Mouse (Mus musculus): ENCODE data around the gene Pnkd. TPM values are rescaled to one million over a fixed set of nuclear protein-coding genes. Genes with fewer than 3 reads are reported as not detected.

The Pnkd gene
- polyA plus RNA-seq, 1 experiment: 63.0 TPM

DNA sequence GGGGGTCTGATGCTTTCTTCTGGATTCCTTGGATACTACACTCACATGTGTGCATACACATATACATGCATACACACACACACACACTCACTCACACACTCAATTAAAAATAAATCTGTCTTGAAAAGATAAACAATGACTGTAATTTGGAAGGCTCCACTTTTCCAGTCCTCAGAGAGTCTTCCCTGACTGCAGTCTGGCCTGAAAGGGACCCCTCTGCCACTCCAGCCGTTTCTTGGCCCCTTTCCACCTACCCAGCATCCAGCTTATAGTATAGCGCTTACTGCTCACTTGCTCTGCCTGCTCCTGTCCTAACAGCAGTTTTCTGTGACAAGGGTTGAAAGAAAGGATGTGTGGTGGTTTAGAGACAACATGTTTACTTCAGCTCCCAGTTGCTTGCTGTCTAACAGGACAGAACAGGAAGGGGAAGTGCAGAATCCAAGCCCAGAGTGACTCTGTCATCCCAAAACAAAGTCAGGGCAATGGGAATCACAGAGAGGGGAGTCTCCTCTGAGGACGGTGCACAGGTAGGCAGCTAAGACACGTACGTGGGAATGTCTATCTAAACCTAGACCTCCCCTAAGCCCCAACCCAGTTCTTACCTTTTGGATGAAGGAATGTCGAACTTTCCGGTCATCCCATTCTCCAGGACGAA is 8.7 kb downstream of the Pnkd start:
- H3K4me1 ChIP-seq (ENCODE audit: control insufficient read depth, insufficient read depth, low read length): peaks cover 55% of the 10 kb centered on the region
- DNase-seq: no peak

GRCm38 (mm10) chr1:74294090-74294643 is 9.4 kb downstream of the Pnkd start:
- H3K4me3 ChIP-seq (replicated peaks; ENCODE audit: extremely low read depth, low read depth, low read length): no peak overlapping the region
- DNase-seq: no peak
- WGBS: 57% methylated on average over 3 of the region's 3 CpGs
- TF ChIP-seq POLR2A (IDR thresholded peaks at IDR 0.05; ENCODE audit: borderline replicate concordance, extremely low read depth, low read depth, low read length) (no peak), CTCF (IDR thresholded peaks at IDR 0.05; ENCODE audit: insufficient read depth, low read length) (no peak)
- H3K4me1 ChIP-seq (ENCODE audit: control insufficient read depth, insufficient read depth, low read length): peaks cover 58% of the 10 kb centered on the region

More for the DNA sequence above, 8.7 kb downstream of the Pnkd start:
- no peak overlapping the region for H3K4me3 ChIP-seq (replicated peaks; ENCODE audit: extremely low read depth, low read depth, low read length)
- WGBS: 62% methylated on average over 8 of the region's 8 CpGs
- TF ChIP-seq CTCF (IDR thresholded peaks at IDR 0.05; ENCODE audit: insufficient read depth, low read length) (no peak), POLR2A (IDR thresholded peaks at IDR 0.05; ENCODE audit: borderline replicate concordance, extremely low read depth, low read depth, low read length) (no peak)

- no peak for DNase-seq
- Histone ChIP-seq H3K4me3 (replicated peaks; ENCODE audit: extremely low read depth, low read depth, low read length) (no peak overlapping the region), H3K4me1 (ENCODE audit: control insufficient read depth, insufficient read depth, low read length) (peaks cover 57% of the 10 kb centered on the region)
- WGBS: 50% methylated on average over 6 of the region's 6 CpGs
- TF ChIP-seq CTCF (IDR thresholded peaks at IDR 0.05; ENCODE audit: insufficient read depth, low read length) (no peak), POLR2A (IDR thresholded peaks at IDR 0.05; ENCODE audit: borderline replicate concordance, extremely low read depth, low read depth, low read length) (no peak)
These were observed 10.2 kb downstream of the Pnkd start for GRCm38 (mm10) chr1:74294733-74295455.

DNA sequence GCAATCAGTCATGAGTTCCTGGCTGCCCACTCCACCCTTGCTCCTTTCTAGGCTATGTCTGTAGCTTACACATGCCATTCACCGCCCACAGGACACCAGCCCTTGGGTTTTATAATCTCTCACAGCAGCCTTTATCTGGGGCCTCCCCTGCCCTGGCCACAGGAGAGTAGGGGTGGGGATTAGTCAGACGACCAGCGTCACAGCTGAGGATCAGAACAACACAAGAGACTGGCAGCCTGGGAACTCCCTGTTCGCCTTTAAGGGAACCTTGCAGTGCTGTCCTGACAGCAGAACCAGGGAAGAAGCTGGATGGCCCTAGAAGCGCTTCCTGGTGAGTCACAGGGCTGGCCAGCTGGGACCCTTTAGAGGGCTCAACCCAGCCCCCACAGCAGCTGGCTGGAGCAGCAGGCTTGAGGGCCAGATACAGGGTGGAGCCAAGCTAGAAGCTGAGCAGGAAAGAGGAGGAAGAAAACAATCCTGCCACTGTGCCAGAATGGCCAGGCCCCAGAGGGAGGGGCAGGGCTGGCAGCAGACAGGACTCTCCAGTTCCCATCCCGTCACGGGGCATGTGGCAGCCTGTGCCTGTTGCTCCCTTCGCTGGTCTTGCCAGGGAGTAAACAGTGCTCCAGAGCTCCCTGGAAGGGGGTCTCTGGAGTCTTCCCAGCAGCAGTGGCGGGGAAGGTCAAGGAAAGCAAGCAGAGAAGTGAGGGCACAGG is 10.9 kb downstream of the Pnkd start:
- Histone ChIP-seq H3K4me3 (replicated peaks; ENCODE audit: extremely low read depth, low read depth, low read length) (peak overlapping the region; percentile 5), H3K4me1 (ENCODE audit: control insufficient read depth, insufficient read depth, low read length) (peaks cover 56% of the 10 kb centered on the region)
- WGBS: 6% methylated on average over 9 of the region's 9 CpGs
- TF ChIP-seq POLR2A (IDR thresholded peaks at IDR 0.05; ENCODE audit: borderline replicate concordance, extremely low read depth, low read depth, low read length) (peak; percentile 88), CTCF (IDR thresholded peaks at IDR 0.05; ENCODE audit: insufficient read depth, low read length) (no peak)
- DNase-seq: peak; percentile 92

DNA sequence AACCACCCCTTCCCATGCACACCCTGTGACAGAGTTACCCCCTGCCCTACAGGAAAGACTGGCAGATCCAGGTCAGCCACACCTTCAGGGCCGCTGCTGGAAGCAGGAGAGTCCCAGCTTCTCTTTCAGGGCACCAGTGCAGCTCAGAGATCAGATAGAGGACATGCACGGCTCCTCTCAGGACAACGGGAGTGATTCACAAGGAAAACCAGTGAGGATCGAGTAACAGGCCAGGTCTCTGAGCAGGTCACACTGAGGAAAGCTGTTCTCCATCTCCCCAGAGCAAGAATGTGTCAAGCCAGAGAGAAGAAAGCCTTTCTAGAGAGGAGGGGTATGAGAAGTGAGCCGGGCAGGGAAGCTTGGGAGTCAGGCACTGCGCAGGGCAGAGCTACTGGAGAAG is 11.7 kb downstream of the Pnkd start:
- DNase-seq: peak; percentile 54
- Histone ChIP-seq H3K4me1 (ENCODE audit: control insufficient read depth, insufficient read depth, low read length) (peaks cover 63% of the 10 kb centered on the region), H3K4me3 (replicated peaks; ENCODE audit: extremely low read depth, low read depth, low read length) (no peak overlapping the region)
- TF ChIP-seq POLR2A (IDR thresholded peaks at IDR 0.05; ENCODE audit: borderline replicate concordance, extremely low read depth, low read depth, low read length) (no peak), CTCF (IDR thresholded peaks at IDR 0.05; ENCODE audit: insufficient read depth, low read length) (no peak)
- WGBS: 12% methylated on average over 6 of the region's 6 CpGs

- peaks cover 71% of the 10 kb centered on the region for H3K4me1 ChIP-seq (ENCODE audit: control insufficient read depth, insufficient read depth, low read length)
- 22% methylated on average over 3 of the region's 3 CpGs for WGBS
- no peak for TF ChIP-seq CTCF (IDR thresholded peaks at IDR 0.05; ENCODE audit: insufficient read depth, low read length)
- no peak for TF ChIP-seq POLR2A (IDR thresholded peaks at IDR 0.05; ENCODE audit: borderline replicate concordance, extremely low read depth, low read depth, low read length)
- peak; percentile 54 for DNase-seq
- no peak overlapping the region for H3K4me3 ChIP-seq (replicated peaks; ENCODE audit: extremely low read depth, low read depth, low read length)
These were observed 12.5 kb downstream of the Pnkd start for GRCm38 (mm10) chr1:74297269-74297668.

- H3K4me3 ChIP-seq (replicated peaks; ENCODE audit: extremely low read depth, low read depth, low read length): no peak overlapping the region
These were observed 13.5 kb downstream of the Pnkd start for GRCm38 (mm10) chr1:74298157-74298750.

GRCm38 (mm10) chr1:74298996-74299395 is 14.3 kb downstream of the Pnkd start:
- 13% methylated on average over 5 of the region's 5 CpGs for WGBS
- TF ChIP-seq POLR2A (IDR thresholded peaks at IDR 0.05; ENCODE audit: borderline replicate concordance, extremely low read depth, low read depth, low read length) (peak; percentile 24; the same call in 1 of the 2 replicates), CTCF (IDR thresholded peaks at IDR 0.05; ENCODE audit: insufficient read depth, low read length) (no peak)
- H3K4me3 ChIP-seq (replicated peaks; ENCODE audit: extremely low read depth, low read depth, low read length): no peak overlapping the region
- peaks cover 73% of the 10 kb centered on the region for H3K4me1 ChIP-seq (ENCODE audit: control insufficient read depth, insufficient read depth, low read length)
- peak; percentile 45 for DNase-seq

More at GRCm38 (mm10) chr1:74298157-74298750, 13.5 kb downstream of the Pnkd start:
- peaks cover 77% of the 10 kb centered on the region for H3K4me1 ChIP-seq (ENCODE audit: control insufficient read depth, insufficient read depth, low read length)
- WGBS: 50% methylated on average over 5 of the region's 5 CpGs
- TF ChIP-seq POLR2A (IDR thresholded peaks at IDR 0.05; ENCODE audit: borderline replicate concordance, extremely low read depth, low read depth, low read length): no peak
- DNase-seq: no peak
